Mouse (Mus musculus): ENCODE data around the gene Cracr2a.

Cracr2a gene

GRCm38 (mm10) chr6:127634858-127635257, 73.7 kb downstream of the Cracr2a start:
- peak; percentile 30 to 33 for DNase-seq

- DNase-seq = peak in 1 of 2 experiments; percentile 7
These were observed 74.5 kb downstream of the Cracr2a start for GRCm38 (mm10) chr6:127635462-127636189.

- DNase-seq = no peak
These were observed 80.1 kb downstream of the Cracr2a start for GRCm38 (mm10) chr6:127641077-127641801.

- DNase-seq = no peak
These were observed 94.8 kb downstream of the Cracr2a start for GRCm38 (mm10) chr6:127655988-127656387.

- no peak for DNase-seq
These were observed 96.0 kb downstream of the Cracr2a start for GRCm38 (mm10) chr6:127657152-127657551.

GRCm38 (mm10) chr6:127659472-127659871, 98.3 kb downstream of the Cracr2a start:
- no peak for DNase-seq

- no peak for DNase-seq
These were observed 98.8 kb downstream of the Cracr2a start for GRCm38 (mm10) chr6:127659966-127660365.

- no peak for DNase-seq
These were observed 100.7 kb downstream of the Cracr2a start for GRCm38 (mm10) chr6:127661717-127662292.

- DNase-seq = no peak
These were observed 102.1 kb downstream of the Cracr2a start for GRCm38 (mm10) chr6:127663263-127663662.

- DNase-seq = no peak
These were observed 108.2 kb downstream of the Cracr2a start for GRCm38 (mm10) chr6:127669313-127669712.

- no peak for DNase-seq
These were observed 108.9 kb downstream of the Cracr2a start for GRCm38 (mm10) chr6:127670031-127670430.

GRCm38 (mm10) chr6:127672071-127672470, 110.9 kb downstream of the Cracr2a start:
- no peak for DNase-seq

GRCm38 (mm10) chr6:127676866-127677265, 115.7 kb downstream of the Cracr2a start:
- no peak for DNase-seq

- no peak for DNase-seq
These were observed 117.2 kb downstream of the Cracr2a start for GRCm38 (mm10) chr6:127678320-127678719.

GRCm38 (mm10) chr6:127678998-127679397, 117.9 kb downstream of the Cracr2a start:
- DNase-seq = no peak

- DNase-seq = no peak
These were observed 119.6 kb downstream of the Cracr2a start for GRCm38 (mm10) chr6:127680784-127681183.

GRCm38 (mm10) chr6:127683561-127683960, 122.4 kb downstream of the Cracr2a start:
- DNase-seq = no peak

- DNase-seq = no peak
These were observed 123.8 kb downstream of the Cracr2a start for GRCm38 (mm10) chr6:127684981-127685380.

GRCm38 (mm10) chr6:127687181-127687860, 126.2 kb downstream of the Cracr2a start:
- no peak for DNase-seq

- no peak for DNase-seq
These were observed 131.2 kb downstream of the Cracr2a start for GRCm38 (mm10) chr6:127692298-127692697.

GRCm38 (mm10) chr6:127693681-127694080, 132.5 kb downstream of the Cracr2a start:
- DNase-seq = no peak

- DNase-seq = no peak
These were observed 140.1 kb downstream of the Cracr2a start for GRCm38 (mm10) chr6:127701036-127701783.

Measured in B cell, adult 2 months (primary cell).